Mouse (Mus musculus): ENCODE measurements at regions not wholly inside any gene's neighbourhood (a gene's known extent, or its start where the extent isn't known, plus 50 kb on each side); places are given as distances from the start of the nearest gene placed in this dataset.
A peak's percentile ranks its signal among the peaks of the same experiment; 100 is the strongest.

DNA sequence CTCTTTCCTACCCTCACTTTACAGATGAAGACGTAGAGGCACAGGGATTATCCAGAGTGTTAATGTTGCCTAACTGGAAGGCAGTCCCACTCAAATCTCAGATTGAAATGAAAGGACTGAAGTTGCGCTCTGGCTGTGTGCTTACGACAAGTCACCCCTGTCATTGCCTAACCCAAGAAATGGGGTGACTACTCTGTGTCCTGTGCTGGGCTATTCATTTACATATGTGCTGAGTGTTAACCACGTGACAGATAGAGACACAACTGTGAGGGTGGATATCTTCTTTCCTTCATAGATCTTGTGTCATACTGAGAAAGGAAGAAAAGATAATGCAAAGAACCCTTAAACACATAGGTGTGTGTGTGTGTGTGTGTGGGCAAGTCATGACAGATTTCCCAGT is 120.7 kb upstream of the Zc3h12c start:
- no peak for DNase-seq

DNA sequence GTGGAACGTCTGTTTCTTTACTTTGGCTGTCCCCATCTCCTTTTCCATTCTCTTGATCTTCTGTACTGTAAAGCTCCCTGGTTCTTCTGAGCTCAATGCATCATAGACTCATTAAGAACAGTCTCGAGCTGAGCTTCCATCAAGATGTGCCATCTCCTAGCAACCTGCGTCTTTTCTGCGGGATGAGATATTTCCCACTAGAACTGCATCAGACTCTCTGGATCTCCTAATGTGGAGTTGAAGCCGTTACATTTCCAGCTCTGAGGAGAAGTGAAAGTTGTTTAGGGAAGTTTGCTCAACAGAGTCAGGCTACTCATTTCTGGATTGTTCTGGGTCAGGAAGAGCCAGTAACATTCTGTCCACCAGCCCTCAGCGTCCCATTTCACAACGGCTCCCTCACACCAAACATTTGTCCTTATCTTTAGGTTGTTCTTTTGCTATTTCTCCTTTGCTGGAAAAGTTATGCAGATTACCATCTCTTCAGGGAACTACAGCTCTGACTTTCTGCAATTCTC is 119.4 kb upstream of the Zc3h12c start:
- no peak for DNase-seq

GRCm38 (mm10) chr9:52287246-52287651 is 118.9 kb upstream of the Zc3h12c start:
- DNase-seq, result peak; percentile 34

GRCm38 (mm10) chr9:52286104-52286503 is 117.7 kb upstream of the Zc3h12c start:
- DNase-seq, result no peak

- DNase-seq, result no peak
Observed at GRCm38 (mm10) chr9:52283558-52283957, 115.2 kb upstream of the Zc3h12c start.

DNA sequence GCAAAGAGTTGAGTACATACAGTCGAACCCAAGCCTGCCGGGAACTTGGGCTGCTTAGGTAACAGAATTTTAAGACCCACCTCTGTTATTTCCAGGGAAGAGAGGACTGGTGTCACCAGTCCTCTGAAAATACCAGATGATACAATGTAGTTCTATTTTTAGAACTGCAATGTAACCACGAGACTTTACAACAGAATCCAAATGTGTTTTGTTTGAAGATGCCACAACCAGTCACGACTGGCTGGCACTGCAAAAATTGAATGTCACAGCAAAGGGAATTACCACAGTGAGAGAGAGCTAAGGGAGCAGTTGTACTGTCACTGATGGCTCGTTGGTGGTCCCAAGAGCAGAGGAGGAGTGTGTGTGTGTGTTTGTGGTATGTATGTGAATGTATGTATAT is 112.6 kb upstream of the Zc3h12c start:
- DNase-seq, result no peak

DNA sequence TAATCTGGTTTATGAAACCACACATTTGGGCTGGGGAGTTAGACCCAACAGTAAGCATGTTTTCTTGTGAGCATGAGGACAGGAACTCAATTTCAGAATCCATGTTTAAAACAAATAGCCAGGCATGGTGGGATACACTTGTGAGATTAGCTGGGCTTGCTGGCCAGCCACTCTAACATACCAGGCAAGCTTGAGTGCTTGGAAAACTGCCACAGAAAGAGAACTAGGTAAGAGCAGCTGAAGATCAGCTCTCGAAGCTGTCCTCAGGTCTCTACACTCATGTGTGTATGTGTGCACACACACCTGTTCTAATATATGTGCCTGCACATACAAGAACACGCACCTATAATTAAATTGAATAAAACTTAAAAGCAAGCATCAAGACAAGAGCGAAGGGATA is 112.2 kb upstream of the Zc3h12c start:
- DNase-seq, result no peak

DNA sequence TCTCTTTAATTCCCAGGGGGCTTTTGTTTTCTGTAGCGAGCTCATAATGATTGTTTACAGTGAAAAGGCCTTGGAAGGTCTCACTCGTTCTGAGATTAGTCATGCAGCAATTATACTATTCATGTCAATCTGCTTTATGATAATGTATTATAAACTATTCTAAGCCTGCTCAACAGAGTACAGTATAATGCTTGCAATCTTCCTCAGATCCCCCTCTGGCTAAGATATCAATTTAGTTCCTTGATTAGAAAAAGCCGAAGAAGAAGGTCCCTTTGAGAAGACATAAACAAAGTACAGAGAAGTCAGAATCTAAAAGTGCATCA is 110.3 kb upstream of the Zc3h12c start:
- no peak for DNase-seq

DNA sequence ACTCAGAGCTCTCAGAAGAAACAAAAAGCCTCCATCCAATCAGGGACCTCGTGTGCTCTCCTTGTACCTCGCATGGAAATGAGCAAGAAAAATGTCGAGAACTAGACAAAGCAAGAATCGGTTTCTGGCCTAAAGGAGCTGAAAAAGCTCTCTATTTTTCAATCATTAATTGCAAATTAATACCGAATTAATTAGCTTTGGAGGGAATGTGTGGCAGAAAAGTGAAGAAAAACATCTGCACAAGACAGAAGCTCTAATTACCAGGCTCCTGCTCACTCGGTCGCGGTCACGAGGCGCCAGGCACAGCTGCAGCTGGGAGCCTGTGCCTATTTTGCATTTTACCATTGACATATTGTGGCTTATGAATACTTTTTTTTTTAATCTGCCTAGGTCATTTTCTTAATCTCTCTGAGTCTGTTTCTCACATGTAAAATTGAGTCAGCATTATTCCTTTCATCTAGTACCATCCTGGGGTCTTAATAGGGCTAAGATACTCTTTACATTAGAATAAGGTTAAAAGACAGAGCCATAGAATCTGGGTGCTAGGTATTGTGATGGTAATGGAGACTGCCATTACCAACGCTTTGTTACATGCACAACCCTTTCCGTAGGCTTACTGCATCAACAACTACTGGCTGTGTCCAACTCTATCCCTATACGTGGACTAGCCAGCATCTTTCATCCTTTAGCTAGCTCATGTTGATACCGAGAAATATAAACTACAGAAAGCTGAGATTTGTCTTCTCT is 109.8 kb upstream of the Zc3h12c start:
- no peak for DNase-seq

- no peak for DNase-seq
Observed at GRCm38 (mm10) chr9:52273994-52274393, 105.6 kb upstream of the Zc3h12c start.

DNA sequence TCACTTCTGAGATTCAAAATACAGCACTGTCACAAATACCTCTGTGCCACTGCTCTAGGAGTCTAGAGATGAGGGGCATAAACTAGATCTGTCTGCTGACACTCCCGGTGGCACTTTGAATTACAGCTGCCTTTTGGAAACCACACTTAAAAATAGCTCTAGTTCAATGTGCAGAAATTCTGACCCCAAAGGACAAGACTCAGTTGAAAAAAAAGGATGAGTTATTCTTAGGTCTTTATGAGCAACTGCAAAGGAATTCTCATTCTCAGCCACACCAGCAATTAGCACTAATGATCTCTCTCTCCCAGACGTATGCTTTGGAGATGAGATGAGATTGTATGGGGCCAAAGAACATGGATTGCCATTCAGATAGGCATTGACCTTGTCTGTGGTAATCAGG is 104.3 kb upstream of the Zc3h12c start:
- DNase-seq, result no peak

GRCm38 (mm10) chr9:52271345-52272116 is 103.2 kb upstream of the Zc3h12c start:
- DNase-seq, result no peak

DNA sequence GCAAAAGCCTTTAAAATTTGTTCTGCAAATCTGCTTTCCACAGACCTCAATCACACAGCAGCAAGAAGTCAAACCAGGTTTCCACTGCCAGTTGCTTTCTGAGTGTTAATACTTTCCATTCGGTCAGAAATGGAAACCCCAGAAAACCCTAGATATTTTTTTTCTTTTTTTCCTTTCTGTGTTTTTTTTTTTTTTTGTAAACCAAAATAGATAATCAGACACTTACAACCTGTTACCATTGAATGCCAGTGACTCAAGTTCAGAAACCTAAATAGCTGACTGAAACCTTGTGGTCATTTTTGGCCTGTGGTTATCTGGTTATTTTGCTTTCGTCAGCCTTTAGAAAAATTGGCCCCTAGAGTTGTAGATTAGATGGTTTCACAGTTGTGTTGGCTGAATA is 93.2 kb upstream of the Zc3h12c start:
- DNase-seq, result no peak

- no peak for DNase-seq
Observed at GRCm38 (mm10) chr9:52259459-52259858, 91.1 kb upstream of the Zc3h12c start.

DNA sequence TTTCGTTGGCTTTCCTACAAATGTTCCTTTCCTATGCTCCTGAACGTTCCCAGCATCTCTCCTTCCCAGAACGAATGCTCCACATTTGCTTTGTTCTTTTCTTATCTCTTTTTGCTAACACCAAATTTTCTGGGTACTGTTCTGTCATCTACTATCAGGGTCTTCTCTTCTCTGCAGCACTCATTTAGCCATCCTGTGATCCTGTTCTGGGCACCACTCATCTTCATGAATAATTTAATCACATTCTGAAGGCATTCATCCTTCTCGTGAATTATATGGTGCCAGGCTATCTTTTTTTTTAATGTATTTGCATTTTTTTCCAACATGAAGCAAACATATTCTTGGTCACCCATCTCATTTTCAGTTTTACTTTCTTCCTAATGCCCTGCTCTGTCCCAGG is 87.3 kb upstream of the Zc3h12c start:
- no peak for DNase-seq

DNA sequence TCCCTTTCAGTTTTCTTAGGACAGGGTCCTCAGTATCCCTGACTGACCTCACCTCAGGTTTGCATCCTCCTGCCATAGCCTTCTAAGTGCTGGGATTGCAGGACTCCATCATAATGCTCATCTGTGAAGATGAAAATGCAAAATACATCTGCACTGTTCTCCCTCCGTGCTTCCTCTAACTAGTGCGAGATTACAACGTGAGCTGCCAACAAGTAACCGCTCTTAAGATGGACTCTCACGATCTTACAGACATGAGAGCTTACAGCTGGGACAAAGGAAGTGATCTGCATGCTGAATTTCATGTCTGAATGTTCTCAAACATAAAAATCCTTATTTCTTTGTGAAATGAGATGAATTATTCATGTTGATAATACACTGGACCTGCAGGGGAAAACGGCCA is 86.1 kb upstream of the Zc3h12c start:
- DNase-seq, result no peak

DNA sequence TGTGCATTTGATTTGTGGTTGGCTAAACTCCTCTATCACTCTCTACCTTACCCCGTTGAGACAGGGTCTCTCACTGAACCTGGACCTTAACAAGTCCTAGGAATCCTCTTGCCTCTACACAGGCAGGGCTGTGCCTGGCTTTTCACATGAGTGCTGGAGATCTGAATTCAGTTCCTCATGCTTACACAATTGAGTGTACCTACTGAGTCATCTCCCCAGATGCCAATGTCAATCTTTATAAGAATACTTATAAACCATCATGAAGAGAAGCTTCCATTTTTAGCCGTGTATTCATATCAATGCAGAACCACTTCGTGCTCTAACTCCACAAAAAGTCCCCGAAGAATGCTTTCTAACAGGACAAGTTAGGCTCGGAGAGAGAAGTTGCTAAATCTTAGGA is 83.1 kb upstream of the Zc3h12c start:
- no peak for DNase-seq

DNA sequence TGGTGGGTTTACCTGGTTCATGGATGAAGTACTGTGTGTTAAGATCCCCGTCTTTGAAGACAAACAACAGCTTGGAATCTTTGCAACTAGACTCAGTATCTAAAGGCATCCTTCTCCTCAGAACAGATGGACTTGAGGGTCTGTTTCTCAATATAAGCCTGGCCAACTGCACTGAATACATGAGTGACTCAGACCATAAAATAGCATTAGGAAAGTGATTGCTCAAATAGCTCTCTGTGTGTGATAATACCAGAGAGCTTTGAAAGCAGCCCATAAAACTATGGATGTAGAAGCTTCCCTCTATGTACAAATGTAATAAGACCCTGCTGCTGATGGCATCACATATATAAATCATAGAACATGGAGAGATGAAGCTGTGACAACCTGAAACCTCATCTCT is 78.3 kb upstream of the Zc3h12c start:
- DNase-seq, result no peak

GRCm38 (mm10) chr9:52244081-52244480 is 75.7 kb upstream of the Zc3h12c start:
- no peak for DNase-seq

DNA sequence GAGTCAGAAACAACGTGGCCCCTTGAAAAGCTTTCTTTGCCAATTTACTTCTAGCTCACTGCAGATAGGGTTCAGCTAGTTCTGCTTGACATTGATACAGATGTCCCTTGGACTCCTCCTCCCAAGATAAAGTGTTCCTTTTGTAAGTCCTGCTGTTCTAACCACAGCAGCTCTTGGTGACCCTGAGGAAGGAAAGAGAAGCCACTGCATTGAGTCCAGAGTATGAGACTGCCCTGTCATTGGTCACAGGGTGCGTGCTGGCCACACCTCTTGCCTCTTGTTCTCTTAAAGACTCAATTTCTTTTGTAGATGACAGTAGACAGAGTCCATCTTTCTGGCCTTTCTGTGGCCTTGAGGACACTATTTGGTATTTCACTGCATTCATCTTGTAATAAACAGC is 74.7 kb upstream of the Zc3h12c start:
- DNase-seq, result no peak

DNA sequence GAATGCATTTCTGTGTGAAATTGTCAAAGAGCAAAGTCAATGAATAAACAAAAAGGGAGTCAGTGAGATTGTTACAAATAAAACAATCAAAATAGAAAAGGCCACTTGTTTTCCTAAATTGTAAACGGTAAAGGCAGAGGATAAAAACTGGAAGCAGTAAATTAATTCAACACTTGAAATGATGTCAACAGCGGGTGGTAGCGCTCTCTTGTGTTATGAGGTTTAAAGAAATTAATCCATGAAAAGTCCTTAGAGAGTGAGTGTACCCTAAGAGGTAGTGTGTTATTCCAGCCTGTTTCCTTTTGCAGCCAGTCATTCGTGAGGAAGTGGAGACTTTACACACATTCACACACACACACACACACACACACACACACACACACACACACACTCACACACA is 73.2 kb upstream of the Zc3h12c start:
- DNase-seq, result no peak

DNA sequence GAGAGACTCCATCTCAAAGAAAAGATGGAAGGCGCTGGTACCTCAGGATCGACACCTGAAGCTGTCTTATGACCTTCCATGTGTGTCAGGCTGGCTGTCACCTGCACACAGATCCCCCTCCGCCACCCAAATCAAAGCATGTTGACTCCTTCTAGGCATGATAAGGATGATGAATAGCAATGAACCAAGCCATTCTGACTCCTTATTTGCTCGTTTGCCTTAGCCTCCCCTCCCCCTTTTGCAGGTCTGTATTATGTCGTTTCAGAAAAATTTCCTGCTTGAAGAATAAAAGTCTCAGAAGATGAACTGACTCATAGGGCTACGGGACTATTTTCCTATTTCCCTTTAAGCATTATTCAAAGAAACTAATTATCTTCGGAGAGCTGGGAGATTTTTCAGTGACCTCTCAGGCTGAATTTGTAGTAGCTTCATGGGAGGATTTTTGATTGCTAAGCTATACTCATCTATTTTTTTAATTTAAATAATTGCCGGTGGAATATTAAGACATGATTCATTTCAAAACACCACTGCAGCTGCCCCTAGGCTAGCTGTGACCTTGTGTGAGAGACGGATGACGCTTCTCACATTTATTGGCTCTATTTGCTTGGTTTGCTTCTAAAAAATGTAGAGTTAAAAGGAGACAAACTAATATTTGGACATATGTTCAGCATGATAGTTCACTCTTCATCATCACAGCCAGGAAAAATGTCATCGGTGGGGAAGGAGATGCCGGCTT is 72.4 kb upstream of the Zc3h12c start:
- no peak for DNase-seq

- DNase-seq, result no peak
Observed at GRCm38 (mm10) chr9:52234775-52235174, 66.4 kb upstream of the Zc3h12c start.

GRCm38 (mm10) chr9:52229589-52229988 is 61.2 kb upstream of the Zc3h12c start:
- no peak for DNase-seq
